ENCODE assay signal across 23 mouse cellular contexts in genomic region chr7:19349188-19349915, GRCm38 (mm10). TPM values are rescaled to one million over a fixed set of nuclear protein-coding genes. Genes with fewer than 3 reads are reported as not detected.
DNase-seq lines count a peak whose midpoint lies in the region; ATAC-seq and TF ChIP-seq lines count a peak whose summit lies in the region.
"Had no signal": no experiment of that assay in that cellular context is flagged by ENCODE, and none has a peak within 500 bp of the region (broad histone marks: within the 10 kb centered on the region; RNA-seq: fewer than 3 reads in every experiment).

No protein-coding gene starts in this region.

- no peak for TF ChIP-seq POLR2A in kidney, adult 2 months (IDR thresholded peaks at IDR 0.05; ENCODE audit: low read depth, low read length)

- no peak overlapping the region for H3K4me3 ChIP-seq in heart, embryonic 10.5 days
- no peak overlapping the region for H3K4me3 ChIP-seq in kidney, adult 2 months (ENCODE audit: insufficient read depth, low read depth, low read length)
- no peak overlapping the region for H3K4me3 ChIP-seq in kidney, embryonic 14.5 days (ENCODE audit: low read length)
- H3K4me3 ChIP-seq in midbrain, embryonic 10.5 days, result 0 out of 2 replicates have a peak overlapping the region, but pooled peaks have one; percentile 3
- no peak overlapping the region for H3K4me3 ChIP-seq in midbrain, embryonic 14.5 days (replicated peaks; ENCODE audit: low read depth, low read length)
- no peak overlapping the region for H3K4me3 ChIP-seq in heart, postnatal 0 days (ENCODE audit: low read depth, low read length)
- H3K4me3 ChIP-seq: embryonic facial prominence, embryonic 10.5 days; forebrain, embryonic 15.5 days; limb, embryonic 10.5 days; liver, embryonic 15.5 days; lung, embryonic 15.5 days; megakaryocyte, embryonic 14.5 days had no signal

- H3K4me2 ChIP-seq in kidney, embryonic 14.5 days (replicated peaks; ENCODE audit: low read depth, low read length), result no peak overlapping the region; the same call in 1 of the 2 replicates
- H3K4me2 ChIP-seq in midbrain, embryonic 14.5 days (ENCODE audit: low read length), result no peak overlapping the region
- H3K4me2 ChIP-seq in heart, postnatal 0 days (ENCODE audit: low read depth, low read length), result no peak overlapping the region
- H3K4me2 ChIP-seq: forebrain, embryonic 15.5 days; liver, embryonic 15.5 days; lung, embryonic 15.5 days had no signal

- H3K27ac ChIP-seq in heart, embryonic 10.5 days, result no peak overlapping the region
- H3K27ac ChIP-seq in kidney, adult 2 months (ENCODE audit: insufficient read depth, low read depth, low read length), result peak overlapping the region; percentile 48
- no peak overlapping the region for H3K27ac ChIP-seq in kidney, embryonic 14.5 days (ENCODE audit: low read depth, low read length)
- H3K27ac ChIP-seq in midbrain, embryonic 10.5 days (replicated peaks), result no peak overlapping the region
- H3K27ac ChIP-seq in midbrain, embryonic 14.5 days (replicated peaks; ENCODE audit: low read depth, low read length), result no peak overlapping the region
- 0 out of 2 replicates have a peak overlapping the region, but pooled peaks have one; percentile 38 for H3K27ac ChIP-seq in heart, postnatal 0 days (ENCODE audit: low read depth)
- H3K27ac ChIP-seq: embryonic facial prominence, embryonic 10.5 days; forebrain, embryonic 15.5 days; limb, embryonic 10.5 days; liver, embryonic 15.5 days; lung, embryonic 15.5 days had no signal

- H3K36me3 ChIP-seq in heart, embryonic 10.5 days, result peaks cover 64% of the 10 kb centered on the region
- no peaks in the 10 kb centered on the region for H3K36me3 ChIP-seq in kidney, adult 2 months (ENCODE audit: control insufficient read depth, insufficient read depth, low read length)
- H3K36me3 ChIP-seq in kidney, embryonic 14.5 days (ENCODE audit: control insufficient read depth, insufficient read depth, low read length), result peaks cover 47% of the 10 kb centered on the region
- H3K36me3 ChIP-seq in midbrain, embryonic 10.5 days, result peaks cover 65% of the 10 kb centered on the region
- peaks cover 53% of the 10 kb centered on the region for H3K36me3 ChIP-seq in midbrain, embryonic 14.5 days (ENCODE audit: control insufficient read depth, insufficient read depth, low read length)
- H3K36me3 ChIP-seq in heart, postnatal 0 days (replicated peaks; ENCODE audit: control insufficient read depth, insufficient read depth, low read length), result peaks cover 50% of the 10 kb centered on the region

- no peak overlapping the region for H3K9ac ChIP-seq in kidney, embryonic 14.5 days (ENCODE audit: low read depth, low read length)
- H3K9ac ChIP-seq in midbrain, embryonic 14.5 days (replicated peaks; ENCODE audit: low read length), result no peak overlapping the region
- H3K9ac ChIP-seq in heart, postnatal 0 days (replicated peaks; ENCODE audit: low read depth, low read length), result no peak overlapping the region
- H3K9ac ChIP-seq: forebrain, embryonic 15.5 days; liver, embryonic 15.5 days; lung, embryonic 15.5 days had no signal

- DNase-seq in heart, adult 11 months, result peak; percentile 98
- DNase-seq in heart, embryonic 10.5 days (ENCODE audit: low spot score), result no peak
- DNase-seq in kidney, adult 2 months, result peak; percentile 38
- DNase-seq in midbrain, embryonic 10.5 days (ENCODE audit: low spot score), result no peak
- no peak for DNase-seq in midbrain, embryonic 14.5 days
- no peak for DNase-seq in heart, postnatal 0 days (ENCODE audit: low spot score)
- DNase-seq in frontal cortex, postnatal 10 days (ENCODE audit: low spot score in 2 of 2), result no peak
- DNase-seq: adrenal gland, postnatal 25 days; cerebellum, adult 9-11 months; gastrocnemius, postnatal 14 days; liver; lung, postnatal 36 days had no signal

- no peak for TF ChIP-seq EP300 in heart, postnatal 0 days (IDR thresholded peaks at IDR 0.05; ENCODE audit: low read depth)

- WGBS in heart, embryonic 10.5 days, result 75% methylated on average over 13 of the region's 13 CpGs
- WGBS in kidney, adult 2 months, result 45% methylated on average over 13 of the region's 13 CpGs
- 79% methylated on average over 13 of the region's 13 CpGs for WGBS in kidney, embryonic 14.5 days
- WGBS in midbrain, embryonic 10.5 days, result 91% methylated on average over 13 of the region's 13 CpGs
- 91% methylated on average over 13 of the region's 13 CpGs for WGBS in midbrain, embryonic 14.5 days
- 66% methylated on average over 13 of the region's 13 CpGs for WGBS in heart, postnatal 0 days

- peaks cover 21% of the 10 kb centered on the region for H3K4me1 ChIP-seq in heart, embryonic 10.5 days
- peaks cover 2% of the 10 kb centered on the region; the same call in 1 of the 2 replicates for H3K4me1 ChIP-seq in kidney, adult 2 months (ENCODE audit: control insufficient read depth, insufficient read depth, low read length)
- H3K4me1 ChIP-seq in kidney, embryonic 14.5 days (ENCODE audit: control insufficient read depth, insufficient read depth, low read length), result peaks cover 14% of the 10 kb centered on the region
- H3K4me1 ChIP-seq in midbrain, embryonic 10.5 days, result peaks cover 16% of the 10 kb centered on the region
- H3K4me1 ChIP-seq in midbrain, embryonic 14.5 days (ENCODE audit: control insufficient read depth, insufficient read depth, low read length), result peaks cover 11% of the 10 kb centered on the region
- peaks cover 9% of the 10 kb centered on the region for H3K4me1 ChIP-seq in heart, postnatal 0 days (ENCODE audit: control insufficient read depth, insufficient read depth)

- no peak for ATAC-seq in kidney, embryonic 14.5 days (ENCODE audit: low FRiP score, low TSS enrichment)
- ATAC-seq in midbrain, embryonic 14.5 days (ENCODE audit: low FRiP score, low TSS enrichment), result no peak
- no peak for ATAC-seq in heart, postnatal 0 days (ENCODE audit: insufficient read depth, low read depth)
- ATAC-seq: CD4-positive, CD25-positive, alpha-beta regulatory T cell, adult 4 months; forebrain, embryonic 15.5 days; intestine, postnatal 0 days had no signal

- no peaks in the 10 kb centered on the region for H3K9me3 ChIP-seq in heart, embryonic 10.5 days
- no peaks in the 10 kb centered on the region for H3K9me3 ChIP-seq in kidney, embryonic 14.5 days (ENCODE audit: control insufficient read depth, low read length)
- H3K9me3 ChIP-seq in midbrain, embryonic 10.5 days (replicated peaks), result no peaks in the 10 kb centered on the region
- no peaks in the 10 kb centered on the region for H3K9me3 ChIP-seq in midbrain, embryonic 14.5 days (ENCODE audit: control insufficient read depth, low read length)
- H3K9me3 ChIP-seq in heart, postnatal 0 days (replicated peaks; ENCODE audit: control insufficient read depth, low read length), result no peaks in the 10 kb centered on the region
- H3K9me3 ChIP-seq: embryonic facial prominence, embryonic 10.5 days; forebrain, embryonic 15.5 days; limb, embryonic 10.5 days; liver, embryonic 15.5 days; lung, embryonic 15.5 days; megakaryocyte, embryonic 14.5 days had no signal

- TF ChIP-seq CTCF in kidney, adult 2 months (conservative IDR thresholded peaks at IDR 0.05; ENCODE audit: insufficient read depth, insufficient read length, low read depth, low read length), result no peak
- TF ChIP-seq CTCF in heart, postnatal 0 days (IDR thresholded peaks at IDR 0.05; ENCODE audit: low read depth), result no peak

- no peaks in the 10 kb centered on the region for H3K27me3 ChIP-seq in heart, embryonic 10.5 days (ENCODE audit: insufficient read depth, poor library complexity, severe bottlenecking)
- H3K27me3 ChIP-seq in kidney, adult 2 months (replicated peaks; ENCODE audit: control insufficient read depth, insufficient read depth, low read length), result no peaks in the 10 kb centered on the region
- no peaks in the 10 kb centered on the region for H3K27me3 ChIP-seq in kidney, embryonic 14.5 days (ENCODE audit: control insufficient read depth, insufficient read depth, low read length)
- no peaks in the 10 kb centered on the region for H3K27me3 ChIP-seq in midbrain, embryonic 10.5 days (ENCODE audit: low read depth, poor library complexity, severe bottlenecking)
- H3K27me3 ChIP-seq in midbrain, embryonic 14.5 days (ENCODE audit: control insufficient read depth, insufficient read depth, low read length), result no peaks in the 10 kb centered on the region
- H3K27me3 ChIP-seq in heart, postnatal 0 days (ENCODE audit: control insufficient read depth, insufficient read depth, low read length), result no peaks in the 10 kb centered on the region
- H3K27me3 ChIP-seq: forebrain, embryonic 15.5 days; lung, embryonic 15.5 days; megakaryocyte, embryonic 14.5 days had no signal

RNA-seq across cellular contexts. Expression of gene Ercc1, which starts 4.8 kb away (rescaled TPM):
- polyA plus RNA-seq in heart, embryonic 10.5 days (2016; fragmentation: Nextera tagmentation; extraction: Ambion mirVana), result 74.0 and 84.2 TPM in 2 replicates
- 27.6 and 31.9 TPM in 2 replicates for polyA plus RNA-seq in kidney, adult 2 months (2012; rRNA removed)
- polyA plus RNA-seq in kidney, embryonic 14.5 days (2014; fragmentation: Nextera tagmentation; extraction: Ambion mirVana), result 95.2 and 102 TPM in 2 replicates
- 117 and 118 TPM in 2 replicates for polyA plus RNA-seq in midbrain, embryonic 10.5 days (2016; fragmentation: Nextera tagmentation; extraction: Ambion mirVana)
- 78.9 and 97.7 TPM in 2 replicates for polyA plus RNA-seq in midbrain, embryonic 14.5 days (2014; fragmentation: Nextera tagmentation; extraction: Ambion mirVana)
- 26.2 and 40.5 TPM in 2 replicates for total RNA-seq in heart, postnatal 0 days (2014; rRNA removed; ENCODE audit: low replicate concordance)
- polyA plus RNA-seq in heart, postnatal 0 days (2015; fragmentation: Nextera tagmentation; extraction: Ambion mirVana), result 55.2 and 61.0 TPM in 2 replicates

RNA-seq across cellular contexts. Expression of gene Cd3eap, which starts 9.9 kb away (rescaled TPM):
- polyA plus RNA-seq in heart, embryonic 10.5 days (2016; fragmentation: Nextera tagmentation; extraction: Ambion mirVana), result 23.2 and 27.8 TPM in 2 replicates
- 5.3 and 5.9 TPM in 2 replicates for polyA plus RNA-seq in kidney, adult 2 months (2012; rRNA removed)
- polyA plus RNA-seq in kidney, embryonic 14.5 days (2014; fragmentation: Nextera tagmentation; extraction: Ambion mirVana), result 21.9 and 26.8 TPM in 2 replicates
- 23.2 and 24.7 TPM in 2 replicates for polyA plus RNA-seq in midbrain, embryonic 10.5 days (2016; fragmentation: Nextera tagmentation; extraction: Ambion mirVana)
- 16.4 and 18.9 TPM in 2 replicates for polyA plus RNA-seq in midbrain, embryonic 14.5 days (2014; fragmentation: Nextera tagmentation; extraction: Ambion mirVana)
- total RNA-seq in heart, postnatal 0 days (2014; rRNA removed; ENCODE audit: low replicate concordance), result 1.9 and 3.2 TPM in 2 replicates
- polyA plus RNA-seq in heart, postnatal 0 days (2015; fragmentation: Nextera tagmentation; extraction: Ambion mirVana), result 11.1 and 11.7 TPM in 2 replicates

RNA-seq across cellular contexts. Expression of gene Ppp1r13l, which starts 10.2 kb away (rescaled TPM):
- polyA plus RNA-seq in heart, embryonic 10.5 days (2016; fragmentation: Nextera tagmentation; extraction: Ambion mirVana), result 12.0 and 16.2 TPM in 2 replicates
- polyA plus RNA-seq in kidney, adult 2 months (2012; rRNA removed), result 5.9 and 6.8 TPM in 2 replicates
- 5.4 and 7.8 TPM in 2 replicates for polyA plus RNA-seq in kidney, embryonic 14.5 days (2014; fragmentation: Nextera tagmentation; extraction: Ambion mirVana)
- 4.9 and 6.0 TPM in 2 replicates for polyA plus RNA-seq in midbrain, embryonic 10.5 days (2016; fragmentation: Nextera tagmentation; extraction: Ambion mirVana)
- polyA plus RNA-seq in midbrain, embryonic 14.5 days (2014; fragmentation: Nextera tagmentation; extraction: Ambion mirVana), result 1.6 and 1.9 TPM in 2 replicates
- 11.8 and 13.5 TPM in 2 replicates for total RNA-seq in heart, postnatal 0 days (2014; rRNA removed; ENCODE audit: low replicate concordance)
- polyA plus RNA-seq in heart, postnatal 0 days (2015; fragmentation: Nextera tagmentation; extraction: Ambion mirVana), result 12.0 and 14.0 TPM in 2 replicates
- total RNA-seq: monocyte, adult 5-6 weeks had no signal
- polyA plus RNA-seq: CD4-positive, CD25-positive, alpha-beta regulatory T cell, adult 4 months had no signal

RNA-seq across cellular contexts. Expression of gene Ercc2, which starts 32.5 kb away (rescaled TPM):
- polyA plus RNA-seq in heart, embryonic 10.5 days (2016; fragmentation: Nextera tagmentation; extraction: Ambion mirVana), result 19.2 and 19.3 TPM in 2 replicates
- 32.4 and 39.9 TPM in 2 replicates for polyA plus RNA-seq in kidney, adult 2 months (2012; rRNA removed)
- polyA plus RNA-seq in kidney, embryonic 14.5 days (2014; fragmentation: Nextera tagmentation; extraction: Ambion mirVana), result 11.9 and 12.6 TPM in 2 replicates
- polyA plus RNA-seq in midbrain, embryonic 10.5 days (2016; fragmentation: Nextera tagmentation; extraction: Ambion mirVana), result 27.7 and 31.8 TPM in 2 replicates
- polyA plus RNA-seq in midbrain, embryonic 14.5 days (2014; fragmentation: Nextera tagmentation; extraction: Ambion mirVana), result 21.6 and 27.9 TPM in 2 replicates
- 20.4 and 30.8 TPM in 2 replicates for total RNA-seq in heart, postnatal 0 days (2014; rRNA removed; ENCODE audit: low replicate concordance)
- 4.9 and 6.0 TPM in 2 replicates for polyA plus RNA-seq in heart, postnatal 0 days (2015; fragmentation: Nextera tagmentation; extraction: Ambion mirVana)

RNA-seq across cellular contexts. Expression of gene Fosb, which starts 39.5 kb away (rescaled TPM):
- 0.24 and 0.27 TPM in 2 replicates for polyA plus RNA-seq in heart, embryonic 10.5 days (2016; fragmentation: Nextera tagmentation; extraction: Ambion mirVana)
- polyA plus RNA-seq in kidney, adult 2 months (2012; rRNA removed), result 0.17 and 0.19 TPM in 2 replicates
- polyA plus RNA-seq in kidney, embryonic 14.5 days (2014; fragmentation: Nextera tagmentation; extraction: Ambion mirVana), result 0.14 and 0.20 TPM in 2 replicates
- polyA plus RNA-seq in midbrain, embryonic 10.5 days (2016; fragmentation: Nextera tagmentation; extraction: Ambion mirVana), result 0.02 TPM in 1 of 2 replicates, not detected in the other
- polyA plus RNA-seq in midbrain, embryonic 14.5 days (2014; fragmentation: Nextera tagmentation; extraction: Ambion mirVana), result not detected in 2 replicates
- total RNA-seq in heart, postnatal 0 days (2014; rRNA removed; ENCODE audit: low replicate concordance), result 0.39 and 0.80 TPM in 2 replicates
- polyA plus RNA-seq in heart, postnatal 0 days (2015; fragmentation: Nextera tagmentation; extraction: Ambion mirVana), result 0.05 and 0.10 TPM in 2 replicates
- polyA plus RNA-seq: embryonic facial prominence, embryonic 10.5 days; hindbrain, embryonic 11.5 days had no signal

Comparison
In these comparisons a context has a peak if more than half of its experiments do, and no peak if none do; other contexts are left out.
1. DNase-seq: peak in heart, adult 11 months (single experiment) and kidney, adult 2 months (single experiment); none in heart, embryonic 10.5 days (single experiment), midbrain, embryonic 10.5 days (single experiment), midbrain, embryonic 14.5 days (single experiment), heart, postnatal 0 days (single experiment) and frontal cortex, postnatal 10 days (0 of 2).
2. H3K27ac ChIP-seq: peak in kidney, adult 2 months (single experiment) and heart, postnatal 0 days (single experiment); none in heart, embryonic 10.5 days (single experiment), kidney, embryonic 14.5 days (single experiment), midbrain, embryonic 10.5 days (single experiment) and midbrain, embryonic 14.5 days (single experiment).